Mouse (Mus musculus) kidney, embryonic 14.5 days (tissue): ENCODE results near the gene Atxn1. TPM values are rescaled to one million over a fixed set of nuclear protein-coding genes. Genes with fewer than 3 reads are reported as not detected.

Experiments
- ATAC-seq: fragments of 200-750 bp; cut with Nextera tagmentation; 2 replicates; pipeline ENCODE4 v1.8.0; 2017; ENCODE audit warnings: moderate number of reproducible peaks, mild to moderate bottlenecking, moderate TSS enrichment, moderate library complexity; ENCODE audit not compliant: low FRiP score, low TSS enrichment
- H3K27ac ChIP-seq: fragments of 300-500 bp; sonication (generic); 2 replicates; pipeline ENCODE4 v1.5.1; 2014; ENCODE audit warnings: low read depth, mild to moderate bottlenecking, low read length, moderate library complexity, mixed read lengths
- H3K27me3 ChIP-seq: fragments of 300-500 bp; sonication (generic); 2 replicates; pipeline ENCODE4 v1.6.1; 2014; ENCODE audit warnings: mild to moderate bottlenecking, low read length; ENCODE audit not compliant: control insufficient read depth, insufficient read depth
- H3K36me3 ChIP-seq: fragments of 300-500 bp; sonication (generic); 2 replicates; pipeline ENCODE4 v1.6.1; 2014; ENCODE audit warnings: low read length, mixed read lengths; ENCODE audit not compliant: control insufficient read depth, insufficient read depth
- H3K4me1 ChIP-seq: fragments of 300-500 bp; sonication (generic); 2 replicates; pipeline ENCODE4 v1.6.1; 2014; ENCODE audit warnings: low read length, mixed read lengths; ENCODE audit not compliant: control insufficient read depth, insufficient read depth
- H3K4me2 ChIP-seq: fragments of 300-500 bp; sonication (generic); replicated peaks from 2 replicates; pipeline ENCODE4 v1.6.1; 2014; ENCODE audit warnings: low read depth, mild to moderate bottlenecking, low read length
- H3K4me3 ChIP-seq: fragments of 300-500 bp; sonication (generic); 2 replicates; pipeline ENCODE4 v1.5.1; 2014; ENCODE audit warnings: mild to moderate bottlenecking, low read length
- H3K9ac ChIP-seq: fragments of 300-500 bp; sonication (generic); 2 replicates; pipeline ENCODE4 v1.6.1; 2014; ENCODE audit warnings: low read depth, mild to moderate bottlenecking, low read length, moderate library complexity
- H3K9me3 ChIP-seq: fragments of 300-500 bp; sonication (generic); 2 replicates; pipeline ENCODE4 v1.6.1; 2016; ENCODE audit warnings: low read length; ENCODE audit not compliant: control insufficient read depth
- WGBS: fragments of 180-500 bp; shearing (Covaris S2); extraction: QIAGEN DNeasy Blood & Tissue Kit; methylation state at CpG from one replicate; pipeline ENCODE4 v1.1.7; 2014; 5-methylcytosine and 5-hydroxymethylcytosine counted together
- polyA plus RNA-seq: library from polyadenylated mRNA; unstranded; fragments of >200 nt; fragmentation: Nextera tagmentation; extraction: Ambion mirVana; gene quantifications from 2 replicates; pipeline ENCODE4 v1.2.1, GENCODE M21; 2014

The Atxn1 gene
- polyA plus RNA-seq, 1 experiment from 2014 or later: 4.0 TPM

- H3K9me3 ChIP-seq: no peaks in the 10 kb centered on the region
- H3K36me3 ChIP-seq: no peaks in the 10 kb centered on the region
- H3K4me2 ChIP-seq: no peak overlapping the region
- WGBS: 80% methylated on average over 5 of the region's 5 CpGs
- H3K9ac ChIP-seq: no peak overlapping the region
- no peak overlapping the region for H3K27ac ChIP-seq
- H3K4me3 ChIP-seq: no peak overlapping the region
- no peaks in the 10 kb centered on the region for H3K4me1 ChIP-seq
- ATAC-seq: no peak
- no peaks in the 10 kb centered on the region for H3K27me3 ChIP-seq
Observed at GRCm38 (mm10) chr13:45990486-45990885, 25.7 kb upstream of the Atxn1 start.

- no peak overlapping the region for H3K4me2 ChIP-seq
- no peaks in the 10 kb centered on the region for H3K4me1 ChIP-seq
- H3K27me3 ChIP-seq: no peaks in the 10 kb centered on the region
- no peaks in the 10 kb centered on the region for H3K9me3 ChIP-seq
- H3K4me3 ChIP-seq: no peak overlapping the region
- H3K36me3 ChIP-seq: no peaks in the 10 kb centered on the region
- ATAC-seq: no peak
- WGBS: 70% methylated on average over 5 of the region's 5 CpGs
- no peak overlapping the region for H3K9ac ChIP-seq
- H3K27ac ChIP-seq: no peak overlapping the region
Observed at GRCm38 (mm10) chr13:45979246-45979645, 14.4 kb upstream of the Atxn1 start.

- H3K36me3 ChIP-seq: no peaks in the 10 kb centered on the region
- no peak overlapping the region for H3K9ac ChIP-seq
- WGBS: 39% methylated on average over 1 of the region's 1 CpGs
- H3K4me2 ChIP-seq: no peak overlapping the region
- peak; percentile 78 for ATAC-seq
- no peak overlapping the region for H3K4me3 ChIP-seq
- no peaks in the 10 kb centered on the region for H3K27me3 ChIP-seq
- H3K4me1 ChIP-seq: no peaks in the 10 kb centered on the region
- H3K27ac ChIP-seq: no peak overlapping the region
- H3K9me3 ChIP-seq: no peaks in the 10 kb centered on the region
Observed at GRCm38 (mm10) chr13:45976894-45977293, 12.1 kb upstream of the Atxn1 start.

- Histone ChIP-seq H3K4me1 (no peaks in the 10 kb centered on the region), H3K4me3 (no peak overlapping the region), H3K4me2 (no peak overlapping the region), H3K36me3 (no peaks in the 10 kb centered on the region), H3K9ac (no peak overlapping the region), H3K27ac (no peak overlapping the region), H3K9me3 (no peaks in the 10 kb centered on the region), H3K27me3 (no peaks in the 10 kb centered on the region)
- WGBS: 54% methylated on average over 3 of the region's 3 CpGs
- no peak for ATAC-seq
Observed at GRCm38 (mm10) chr13:45974651-45975050, 9.8 kb upstream of the Atxn1 start.

GRCm38 (mm10) chr13:45973972-45974490 is 9.2 kb upstream of the Atxn1 start:
- Histone ChIP-seq H3K4me3 (no peak overlapping the region), H3K36me3 (no peaks in the 10 kb centered on the region), H3K27ac (no peak overlapping the region), H3K9me3 (no peaks in the 10 kb centered on the region), H3K4me1 (no peaks in the 10 kb centered on the region), H3K9ac (no peak overlapping the region), H3K27me3 (no peaks in the 10 kb centered on the region), H3K4me2 (no peak overlapping the region)
- no peak for ATAC-seq
- 61% methylated on average over 7 of the region's 7 CpGs for WGBS

- Histone ChIP-seq H3K27ac (no peak overlapping the region), H3K27me3 (no peaks in the 10 kb centered on the region), H3K9me3 (no peaks in the 10 kb centered on the region), H3K4me3 (no peak overlapping the region), H3K9ac (no peak overlapping the region), H3K4me1 (0 out of 2 replicates have a peak, but pooled peaks cover 2% of the 10 kb centered on the region), H3K36me3 (no peaks in the 10 kb centered on the region), H3K4me2 (no peak overlapping the region)
- ATAC-seq: no peak
- 61% methylated on average over 12 of the region's 12 CpGs for WGBS
Observed at GRCm38 (mm10) chr13:45970920-45971536, 6.2 kb upstream of the Atxn1 start.

GRCm38 (mm10) chr13:45968206-45968605 is 3.4 kb upstream of the Atxn1 start:
- Histone ChIP-seq H3K4me1 (0 out of 2 replicates have a peak, but pooled peaks cover 8% of the 10 kb centered on the region), H3K27me3 (no peaks in the 10 kb centered on the region), H3K4me2 (no peak overlapping the region), H3K9ac (no peak overlapping the region), H3K27ac (no peak overlapping the region), H3K36me3 (no peaks in the 10 kb centered on the region), H3K9me3 (no peaks in the 10 kb centered on the region), H3K4me3 (no peak overlapping the region)
- 72% methylated on average over 4 of the region's 4 CpGs for WGBS
- no peak for ATAC-seq

GRCm38 (mm10) chr13:45967371-45967770 is 2.6 kb upstream of the Atxn1 start:
- Histone ChIP-seq H3K27ac (no peak overlapping the region), H3K9me3 (no peaks in the 10 kb centered on the region), H3K27me3 (no peaks in the 10 kb centered on the region), H3K4me3 (no peak overlapping the region), H3K4me2 (no peak overlapping the region), H3K4me1 (peaks cover 9% of the 10 kb centered on the region; the same call in 1 of the 2 replicates), H3K9ac (no peak overlapping the region), H3K36me3 (no peaks in the 10 kb centered on the region)
- no peak for ATAC-seq
- WGBS: 65% methylated on average over 3 of the region's 3 CpGs

GRCm38 (mm10) chr13:45966586-45966985 is 1.8 kb upstream of the Atxn1 start:
- WGBS: 3% methylated on average over 14 of the region's 14 CpGs
- ATAC-seq: no peak
- H3K4me2 ChIP-seq: peak overlapping the region; percentile 91
- H3K9ac ChIP-seq: no peak overlapping the region
- peak overlapping the region; percentile 87; the same call in 1 of the 2 replicates for H3K4me3 ChIP-seq
- no peaks in the 10 kb centered on the region for H3K27me3 ChIP-seq
- H3K9me3 ChIP-seq: no peaks in the 10 kb centered on the region
- no peaks in the 10 kb centered on the region for H3K36me3 ChIP-seq
- no peak overlapping the region for H3K27ac ChIP-seq
- peaks cover 16% of the 10 kb centered on the region; the same call in 1 of the 2 replicates for H3K4me1 ChIP-seq
